Mouse (Mus musculus) bone marrow, adult 2 months (tissue): ENCODE results near the gene Actr5. TPM values are rescaled to one million over a fixed set of nuclear protein-coding genes. Genes with fewer than 3 reads are reported as not detected.

ENCODE experiments used
- H3K27ac ChIP-seq: fragments of 200-500 bp; 2 replicates; pipeline ENCODE4 v1.5.1; 2012; ENCODE audit warnings: low read depth, mild to moderate bottlenecking, control low read depth, inconsistent platforms, low read length; ENCODE audit not compliant: control insufficient read depth, poor library complexity, insufficient read depth
- H3K4me1 ChIP-seq: fragments of 200-500 bp; 2 replicates; pipeline ENCODE4 v1.6.1; 2011; ENCODE audit warnings: low read length; ENCODE audit not compliant: control insufficient read depth, insufficient read depth
- H3K4me3 ChIP-seq: fragments of 200-500 bp; replicated peaks from 2 replicates; pipeline ENCODE3; 2011; ENCODE audit warnings: mild to moderate bottlenecking, low read depth, low read length, control low read depth; ENCODE audit not compliant: control insufficient read depth
- CTCF ChIP-seq: fragments of 200-500 bp; IDR thresholded peaks from 2 replicates; pipeline ENCODE4 v1.5.1; 2011; ENCODE audit warnings: low read length, control low read depth; ENCODE audit not compliant: control insufficient read depth, insufficient read depth
- POLR2A ChIP-seq: fragments of 200-500 bp; IDR thresholded peaks from 2 replicates; pipeline ENCODE4 v1.6.1; 2011; ENCODE audit warnings: low read depth, mild to moderate bottlenecking, control low read depth, low read length, borderline replicate concordance; ENCODE audit not compliant: control insufficient read depth
- WGBS: fragments of 180-500 bp; shearing (Covaris S2); methylation state at CpG from one replicate; pipeline ENCODE4 v1.1.7; 2018; 5-methylcytosine and 5-hydroxymethylcytosine counted together
- polyA plus RNA-seq: library from polyadenylated mRNA; stranded (reverse); fragments of >200 nt; gene quantifications from 2 replicates; pipeline ENCODE4 v1.2.4, GENCODE M21; 2011; ENCODE audit warnings: low replicate concordance; ENCODE audit not compliant: missing spikeins, insufficient read depth, insufficient read length

Actr5 gene
- polyA plus RNA-seq, 1 experiment: 10.9 TPM

DNA sequence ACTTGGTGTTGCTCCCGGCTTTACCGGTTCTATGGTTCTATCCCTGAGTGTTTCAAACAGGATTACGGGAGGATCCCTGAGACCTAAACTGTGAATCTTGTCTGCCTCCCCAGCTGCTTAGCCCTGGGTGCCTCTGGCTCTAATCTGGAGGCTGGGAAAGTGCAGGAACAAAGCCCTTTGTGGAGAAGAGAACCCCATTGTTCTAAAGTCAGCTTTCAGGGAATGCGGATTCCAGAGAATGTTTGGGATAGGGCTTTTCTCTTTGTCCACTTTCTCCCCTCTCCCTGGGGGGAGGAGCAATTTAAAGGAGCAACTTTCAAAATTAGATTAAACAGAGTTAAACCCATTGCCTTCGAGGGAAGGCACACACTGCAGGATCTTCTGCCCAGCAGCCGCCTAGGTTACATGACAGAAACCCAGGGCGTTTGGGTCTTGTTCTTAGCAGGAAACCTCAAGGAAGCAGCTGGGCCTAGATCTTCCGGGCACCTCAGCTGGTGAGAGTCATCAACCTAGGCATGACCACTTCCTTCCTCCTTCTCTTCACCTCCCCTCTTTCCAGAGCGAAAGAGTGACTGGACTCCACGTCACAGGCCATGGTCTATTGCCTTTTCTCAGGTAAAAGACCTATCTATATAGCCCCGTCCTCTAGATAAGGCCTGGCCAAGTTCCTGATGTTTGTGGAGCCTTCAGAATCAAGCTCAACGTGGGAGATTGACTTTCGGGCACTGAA lies 41.5 kb downstream of the Actr5 start:
- H3K27ac ChIP-seq: peak overlapping the region; percentile 73
- H3K4me1 ChIP-seq: peaks cover 3% of the 10 kb centered on the region; the same call in 1 of the 2 replicates
- 20% methylated on average over 13 of the region's 13 CpGs for WGBS
- TF ChIP-seq POLR2A (no peak), CTCF (no peak)
- no peak overlapping the region for H3K4me3 ChIP-seq

DNA sequence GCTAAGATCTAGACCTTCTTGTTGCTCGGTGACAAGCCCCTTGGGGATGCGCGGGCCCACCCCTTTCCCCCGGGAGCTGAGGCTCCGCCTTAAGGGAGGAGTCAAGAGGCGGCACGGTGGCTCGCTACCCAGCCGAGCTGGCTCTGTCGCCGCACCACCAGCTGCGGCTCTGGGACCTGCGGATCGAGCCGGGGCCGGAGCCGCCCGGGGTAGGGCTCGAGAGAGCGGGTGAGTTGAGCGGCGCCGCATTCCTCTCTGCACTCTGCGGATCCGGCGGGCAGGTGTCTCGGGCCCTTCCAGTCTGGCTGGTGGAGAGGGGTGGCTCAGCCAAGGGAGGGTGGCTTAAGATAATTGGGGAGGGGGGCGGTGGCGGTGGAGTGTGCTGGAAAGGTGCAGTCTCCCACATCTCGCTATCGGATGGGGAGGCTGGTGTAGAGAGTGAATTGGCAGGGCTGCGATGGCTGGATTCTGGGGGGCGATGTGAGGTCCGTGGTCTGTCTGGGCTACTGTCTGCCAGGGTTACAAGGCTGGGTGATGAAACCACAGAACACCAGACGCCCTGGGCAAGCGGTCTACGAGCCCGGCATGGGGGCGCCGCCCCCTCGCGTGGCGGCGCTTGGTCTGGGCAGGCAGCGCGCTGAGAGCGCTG lies 42.5 kb downstream of the Actr5 start:
- 1% methylated on average over 47 of the region's 47 CpGs for WGBS
- Histone ChIP-seq H3K4me3 (peak overlapping the region; percentile 62), H3K27ac (peak overlapping the region; percentile 73), H3K4me1 (peaks cover 3% of the 10 kb centered on the region; the same call in 1 of the 2 replicates)
- TF ChIP-seq CTCF: no peak
- TF ChIP-seq POLR2A: peak; percentile 67; the same call in 1 of the 2 replicates

GRCm38 (mm10) chr2:158667671-158668432 lies 43.2 kb downstream of the Actr5 start:
- TF ChIP-seq POLR2A (no peak), CTCF (no peak)
- peak overlapping the region; percentile 73 for H3K27ac ChIP-seq
- 2% methylated on average over 54 of the region's 54 CpGs for WGBS
- peak overlapping the region; percentile 62 for H3K4me3 ChIP-seq
- peaks cover 3% of the 10 kb centered on the region; the same call in 1 of the 2 replicates for H3K4me1 ChIP-seq

DNA sequence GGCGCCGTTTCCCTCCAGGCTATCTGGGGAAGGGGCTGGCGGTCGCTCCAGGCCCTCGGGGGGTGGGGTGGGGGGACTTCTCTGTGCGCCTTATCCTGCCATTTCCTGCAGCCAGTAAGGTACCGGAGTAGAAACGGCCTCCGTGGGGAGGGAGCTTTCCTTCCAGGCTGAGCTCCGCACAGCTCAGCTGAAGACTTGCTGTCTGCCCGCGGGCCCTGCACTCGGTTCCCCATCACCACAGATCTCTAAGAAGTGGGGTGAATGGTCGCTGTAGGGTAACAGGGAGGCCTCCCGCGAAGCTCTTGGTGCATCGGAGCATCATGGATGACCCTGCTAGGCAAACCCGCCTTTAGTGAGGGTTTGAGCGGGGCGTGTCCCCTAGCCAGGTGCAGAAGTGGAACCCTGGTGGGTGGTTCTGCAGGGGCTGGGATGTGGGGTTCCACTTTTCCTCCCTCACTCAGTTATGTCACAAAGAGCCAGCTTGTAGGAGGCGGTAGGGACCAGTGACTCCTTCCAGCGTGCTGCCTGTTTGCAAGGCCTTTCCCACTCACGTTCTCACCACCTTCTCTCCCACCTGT lies 43.8 kb downstream of the Actr5 start:
- peaks cover 3% of the 10 kb centered on the region; the same call in 1 of the 2 replicates for H3K4me1 ChIP-seq
- no peak for TF ChIP-seq POLR2A
- TF ChIP-seq CTCF: no peak
- H3K27ac ChIP-seq: peak overlapping the region; percentile 73
- H3K4me3 ChIP-seq: peak overlapping the region; percentile 62
- WGBS: 11% methylated on average over 23 of the region's 23 CpGs

DNA sequence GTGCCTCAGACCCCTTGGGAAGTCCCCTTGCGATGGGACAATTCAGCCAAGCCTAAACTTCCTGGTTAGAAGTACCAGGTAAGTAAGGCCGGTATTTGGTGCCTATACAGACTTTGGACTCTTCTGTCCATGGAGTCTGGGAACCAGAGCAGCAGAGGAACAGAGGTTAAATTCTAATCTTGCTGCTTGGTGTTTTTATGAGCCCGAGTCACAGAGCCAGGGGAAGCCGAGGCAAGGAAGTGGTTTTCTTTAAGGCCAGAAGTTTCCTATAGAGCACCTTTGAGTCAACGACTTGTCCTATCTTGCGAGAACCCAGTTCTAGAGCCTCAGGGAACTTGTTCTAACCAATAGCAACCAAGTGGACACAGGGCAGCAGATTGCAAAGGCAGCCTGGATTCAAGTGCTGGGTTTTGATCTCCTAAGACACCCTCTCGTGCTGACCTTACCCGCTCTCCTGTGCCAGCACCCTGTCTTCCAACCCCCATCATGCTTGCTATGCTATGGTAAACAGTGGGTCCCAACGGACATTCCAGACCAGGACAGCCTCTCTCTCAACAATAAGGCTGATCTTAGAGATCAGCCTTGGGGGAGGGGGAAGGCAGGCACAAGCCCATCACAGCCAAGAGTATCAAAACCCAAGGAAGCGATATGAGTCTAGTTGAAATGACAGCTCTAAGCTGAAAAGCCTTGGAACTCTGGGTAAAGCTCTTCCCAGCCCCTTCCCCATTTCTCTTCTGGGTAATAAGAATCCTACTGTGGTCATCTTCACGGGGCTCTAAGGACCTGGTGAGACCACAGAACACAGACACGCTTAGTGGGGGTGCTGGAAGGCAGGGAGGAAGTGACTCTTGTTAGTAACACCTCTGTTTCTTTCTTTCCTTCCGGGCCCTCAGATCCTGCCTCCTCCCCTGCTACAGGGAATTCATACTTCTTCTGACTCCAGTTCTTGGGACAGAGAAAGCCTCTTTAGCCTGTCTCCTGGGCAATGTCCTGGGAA lies 44.8 kb downstream of the Actr5 start:
- peak overlapping the region; percentile 56 for H3K27ac ChIP-seq
- peaks cover 5% of the 10 kb centered on the region for H3K4me1 ChIP-seq
- no peak overlapping the region for H3K4me3 ChIP-seq
- TF ChIP-seq CTCF: no peak
- TF ChIP-seq POLR2A: no peak
- 27% methylated on average over 13 of the region's 13 CpGs for WGBS

- no peak for TF ChIP-seq POLR2A
- no peak for TF ChIP-seq CTCF
- H3K4me3 ChIP-seq: no peak overlapping the region
- H3K4me1 ChIP-seq: peaks cover 5% of the 10 kb centered on the region
- 82% methylated on average over 10 of the region's 10 CpGs for WGBS
- H3K27ac ChIP-seq: no peak overlapping the region
Measured at GRCm38 (mm10) chr2:158670571-158670970, 45.9 kb downstream of the Actr5 start.

- peaks cover 5% of the 10 kb centered on the region for H3K4me1 ChIP-seq
- H3K4me3 ChIP-seq: no peak overlapping the region
- whole genome bisulfite sequencing: 14% methylated on average over 6 of the region's 6 CpGs
- TF ChIP-seq POLR2A: no peak
- no peak for TF ChIP-seq CTCF
- peak overlapping the region; percentile 17; the same call in 1 of the 2 replicates for H3K27ac ChIP-seq
Measured at GRCm38 (mm10) chr2:158672829-158673228, 48.1 kb downstream of the Actr5 start.
